Mouse (Mus musculus) CD8-positive naive resting alpha-beta T cell, adult 2 months (primary cell): Measurements from ENCODE around the gene Gm6096.
"Not testable (repeated sequence)": the region's sequence is repeated elsewhere in the genome, so short reads cannot be mapped to it uniquely, and the experiment has no call there.

Experiments
- DNase-seq, 2 experiments: peaks; one replicate each; pipeline ENCODE4 v3.0.0; 2022; ENCODE audit warnings: low read depth in 2 of 2, low spot score in 2 of 2

Gm6096 gene

DNA sequence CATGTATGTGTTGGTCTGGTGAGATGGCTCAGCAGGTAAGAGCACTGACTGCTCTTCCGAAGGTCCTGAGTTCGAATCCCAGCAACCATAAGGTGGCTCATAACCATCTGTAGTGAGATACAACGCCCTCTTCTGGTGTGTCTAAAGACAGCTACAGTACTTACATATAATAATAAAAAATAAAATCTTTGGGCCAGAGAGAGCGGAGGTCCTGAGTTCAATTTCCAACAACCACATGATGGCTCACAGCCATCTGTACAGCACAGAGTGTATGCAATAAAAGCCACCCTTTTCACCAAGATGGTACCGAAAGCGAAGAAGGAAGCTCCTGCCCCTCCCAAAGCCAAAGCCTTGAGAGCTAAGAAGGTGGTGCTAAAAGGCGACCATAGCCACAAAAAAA, at the start of gene Gm6096:
Gm6096 (plus strand) TSS at position 301 of the 400 bp plus-strand sequence.
- no peak for DNase-seq

DNA sequence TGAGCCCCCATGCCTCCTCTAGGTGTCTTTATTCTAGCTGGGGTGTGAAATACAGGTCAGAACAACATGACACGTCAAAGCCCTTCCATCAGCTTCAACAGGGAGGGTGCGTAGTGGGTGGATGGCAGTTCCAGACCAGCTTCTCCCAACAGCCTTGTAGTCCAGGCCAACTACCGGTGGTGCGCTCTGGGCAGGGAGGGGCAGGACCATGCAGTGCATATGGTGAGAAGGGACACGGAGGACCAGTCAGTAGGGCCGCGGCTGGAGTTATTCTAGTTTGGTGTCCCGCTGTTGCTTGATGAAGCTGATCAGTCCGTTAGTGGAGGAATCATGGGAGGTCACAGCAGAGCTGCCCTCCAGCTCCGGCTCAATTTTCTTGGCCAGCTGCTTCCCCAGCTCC, 48.7 kb upstream of the Gm6096 start:
- not testable (repeated sequence) for DNase-seq

GRCm38 (mm10) chr7:34206331-34206730, 44.5 kb upstream of the Gm6096 start:
- DNase-seq = no peak

DNA sequence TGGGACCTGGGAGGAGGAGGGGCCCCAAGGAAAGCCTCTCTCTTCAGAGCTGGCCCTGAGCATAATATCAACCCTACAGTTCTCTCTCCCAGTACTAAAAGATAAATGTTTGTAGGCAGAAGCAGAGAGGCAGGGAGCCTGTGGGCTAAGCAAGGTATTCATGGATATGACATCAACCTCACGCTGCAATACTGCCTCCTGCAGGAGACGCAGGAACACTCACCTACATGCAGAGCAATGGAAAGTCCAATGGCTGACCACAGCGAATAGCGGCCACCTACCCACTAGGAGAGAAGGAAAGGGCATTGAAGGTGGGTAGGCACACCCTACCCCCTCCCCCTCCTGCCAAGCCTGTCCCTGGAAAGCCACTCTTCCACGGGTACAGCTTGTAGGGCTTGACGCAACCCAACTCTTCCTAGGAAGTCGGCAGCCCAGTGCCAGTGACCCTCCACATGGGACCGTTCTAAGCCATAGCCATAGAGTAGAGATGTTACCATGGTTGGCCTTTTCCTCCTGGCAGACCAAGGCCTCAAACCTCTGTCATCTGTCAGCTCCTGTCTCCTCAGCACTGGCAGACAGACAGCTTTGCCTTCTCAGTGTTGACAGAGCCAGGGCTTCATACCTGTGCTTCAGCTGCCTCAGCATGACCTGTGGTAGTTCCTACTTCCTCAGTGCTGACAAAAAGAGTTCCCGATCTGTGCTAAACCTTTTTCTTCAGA, 42.7 kb upstream of the Gm6096 start:
- no peak for DNase-seq

DNA sequence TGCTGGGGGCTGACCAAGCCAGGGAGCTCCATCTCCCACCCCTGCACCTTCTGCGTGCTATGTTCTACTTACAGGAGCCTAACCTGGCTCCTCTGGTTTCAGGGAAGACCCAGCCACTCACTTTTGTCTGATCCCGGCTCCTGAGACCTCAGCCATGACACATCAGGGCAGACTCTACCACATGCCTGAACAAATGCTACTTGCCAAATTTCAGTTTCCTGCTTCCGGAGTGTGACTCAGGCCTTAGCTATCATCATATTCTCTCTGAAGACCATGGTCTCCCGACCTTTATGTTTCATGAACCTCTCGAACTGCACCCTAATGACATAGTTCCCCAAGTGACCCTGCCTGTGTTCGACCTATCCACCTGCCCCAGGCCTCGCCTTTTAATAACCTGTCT, 37.6 kb upstream of the Gm6096 start:
- no peak for DNase-seq

GRCm38 (mm10) chr7:34214644-34215043, 36.2 kb upstream of the Gm6096 start:
- DNase-seq = no peak

DNA sequence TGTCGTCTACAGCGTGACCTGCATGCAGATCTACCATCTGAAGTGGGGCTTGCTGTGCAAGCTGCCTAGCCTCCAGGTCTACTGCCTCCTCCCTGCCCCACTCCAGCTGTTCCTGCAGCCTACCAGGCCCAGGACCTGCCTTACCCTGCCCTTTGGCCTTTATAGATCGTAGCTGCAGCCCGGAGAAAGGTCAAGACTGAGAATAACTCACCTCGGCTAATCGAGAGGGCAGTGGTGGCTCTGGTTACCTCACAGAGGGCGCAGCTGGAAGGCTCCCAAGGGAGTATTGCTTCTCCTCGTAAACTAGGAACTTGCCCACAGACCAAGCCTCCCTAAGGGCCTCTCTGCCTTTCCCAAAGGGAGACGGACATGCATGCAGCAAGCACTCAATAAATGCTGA, 35.4 kb upstream of the Gm6096 start:
- DNase-seq = no peak

DNA sequence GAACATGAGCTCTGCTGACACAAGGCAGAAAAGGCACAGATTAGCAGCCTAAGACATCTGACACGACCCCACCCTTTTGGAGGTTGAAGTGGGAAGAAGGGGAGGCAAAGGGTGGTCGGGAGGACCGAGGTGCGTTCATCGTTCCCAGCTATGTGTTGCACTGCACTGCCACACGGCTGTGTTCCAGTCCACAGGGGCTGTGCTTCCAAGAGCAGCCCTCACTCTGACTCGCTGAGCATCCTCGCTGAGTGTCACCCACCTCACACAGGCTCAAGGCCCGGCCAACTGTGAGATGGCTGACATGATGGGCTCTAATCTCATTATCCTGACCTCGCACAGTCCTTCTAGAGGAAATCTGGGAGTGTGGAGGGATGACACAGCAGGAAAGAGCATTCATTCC, 34.4 kb upstream of the Gm6096 start:
- DNase-seq = no peak

- DNase-seq = no peak
Observed at GRCm38 (mm10) chr7:34218496-34218895, 32.3 kb upstream of the Gm6096 start.

GRCm38 (mm10) chr7:34221594-34222250, 29.1 kb upstream of the Gm6096 start:
- no peak for DNase-seq

- no peak for DNase-seq
Observed at GRCm38 (mm10) chr7:34222340-34222739, 28.5 kb upstream of the Gm6096 start.

DNA sequence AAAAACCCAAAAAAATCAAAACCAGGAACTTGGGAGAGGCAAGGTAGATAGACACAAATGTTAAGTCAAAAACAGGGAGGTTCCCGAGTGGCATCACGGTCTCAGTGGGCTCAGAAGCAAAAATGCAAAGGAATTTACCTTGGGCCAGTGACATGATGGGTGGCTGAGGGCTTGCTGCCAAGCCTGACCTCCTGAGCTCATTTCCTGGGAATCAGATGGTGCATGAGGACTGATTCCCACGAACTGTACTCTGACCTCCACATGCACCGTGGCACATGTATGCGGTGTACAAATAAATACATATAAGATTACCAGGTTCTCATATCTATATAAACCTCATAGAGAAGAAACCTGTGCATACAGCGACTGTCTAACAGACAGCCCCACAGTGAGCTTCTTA, 26.5 kb upstream of the Gm6096 start:
- DNase-seq = no peak

DNA sequence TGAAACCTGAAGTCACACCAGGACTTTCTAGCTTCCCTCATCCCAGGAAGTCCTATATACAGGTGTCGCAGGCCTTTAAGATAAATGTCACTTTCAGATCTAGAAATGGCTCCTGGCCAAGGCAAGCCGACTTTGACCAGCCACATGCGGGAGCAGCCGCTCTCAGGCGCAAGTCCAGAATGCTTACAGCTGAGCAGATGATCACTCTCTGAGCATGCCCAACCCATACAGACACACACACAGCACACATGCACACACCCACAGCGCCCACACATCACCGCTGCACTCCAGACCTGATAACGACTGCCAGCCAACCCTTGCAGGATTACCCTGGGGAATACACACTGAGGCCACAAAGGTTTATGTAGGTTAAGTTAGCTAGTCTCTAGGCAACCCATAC, 24.8 kb upstream of the Gm6096 start:
- no peak for DNase-seq

GRCm38 (mm10) chr7:34226846-34227245, 24.0 kb upstream of the Gm6096 start:
- DNase-seq = no peak

- no peak for DNase-seq
Observed at GRCm38 (mm10) chr7:34228641-34229040, 22.2 kb upstream of the Gm6096 start.

- no peak for DNase-seq
Observed at GRCm38 (mm10) chr7:34229153-34229552, 21.7 kb upstream of the Gm6096 start.

DNA sequence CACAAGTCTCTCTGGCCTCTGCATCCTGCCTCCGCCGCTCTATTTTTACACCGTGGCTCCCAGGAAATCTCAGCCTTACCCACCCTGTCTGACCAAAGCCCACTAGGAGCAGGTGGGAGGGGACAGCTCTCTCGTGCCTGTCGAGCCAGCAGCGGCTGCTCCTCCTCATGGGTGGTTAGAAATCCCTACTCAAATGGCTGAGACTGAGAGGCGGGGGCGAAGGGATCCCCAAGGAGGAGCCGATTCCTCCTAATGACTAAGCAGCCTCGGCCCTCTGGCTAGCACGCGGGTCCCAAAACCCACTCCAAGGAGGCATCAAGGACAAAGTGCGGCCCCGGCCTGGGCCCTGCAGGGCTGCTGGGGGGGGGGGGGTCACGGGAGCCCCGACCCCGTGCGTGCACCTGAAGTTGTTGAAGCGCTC, 21.1 kb upstream of the Gm6096 start:
- DNase-seq = peak in 1 of 2 experiments; percentile 14

GRCm38 (mm10) chr7:34230116-34230515, 20.7 kb upstream of the Gm6096 start, which contains the start of gene Gpi1:
Gene Gpi1 (minus strand): TSS chr7:34230336.
- DNase-seq = peak; percentile 64 to 67

GRCm38 (mm10) chr7:34232785-34233725, 17.8 kb upstream of the Gm6096 start:
- no peak for DNase-seq

GRCm38 (mm10) chr7:34233909-34234609, 16.8 kb upstream of the Gm6096 start:
- peak; percentile 95 to 98 for DNase-seq
